Mouse (Mus musculus) c-Kit-positive CD71-positive TER-119-negative erythroid progenitor cells, embryonic 14.5 days (primary cell): ENCODE data around the gene Olfr739.

Experiments
- DNase-seq: peaks from one replicate; pipeline ENCODE4 v3.0.0-alpha.2; 2013; ENCODE audit warnings: low read depth

Gene Olfr739

GRCm38 (mm10) chr14:50418326-50418725 lies at the start of gene Olfr739:
Gene Olfr739 (plus strand): TSS chr14:50418626.
- no peak for DNase-seq

DNA sequence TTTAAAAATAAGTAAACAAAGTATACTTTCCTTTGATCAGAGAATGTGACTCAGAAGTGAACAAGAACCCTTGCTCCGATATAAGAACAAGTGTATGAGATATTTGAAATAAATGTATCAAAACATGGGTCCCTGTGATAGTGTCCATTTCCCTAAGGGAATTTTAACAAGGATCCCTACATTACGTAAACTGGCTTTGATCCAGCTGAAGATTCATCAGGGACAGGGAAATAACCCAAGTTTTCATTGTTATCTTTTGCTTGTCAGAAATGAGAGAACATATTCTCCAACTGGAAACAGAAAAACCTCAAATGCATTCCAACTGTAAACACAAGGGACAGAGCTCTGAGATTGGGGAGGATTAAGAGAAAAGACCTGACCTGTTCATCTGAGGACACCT lies 37.6 kb upstream of the Olfr739 start, which contains the start of gene Olfr736:
Olfr736 (plus strand) TSS at position 301 of the 400 bp plus-strand sequence.
- DNase-seq = no peak

DNA sequence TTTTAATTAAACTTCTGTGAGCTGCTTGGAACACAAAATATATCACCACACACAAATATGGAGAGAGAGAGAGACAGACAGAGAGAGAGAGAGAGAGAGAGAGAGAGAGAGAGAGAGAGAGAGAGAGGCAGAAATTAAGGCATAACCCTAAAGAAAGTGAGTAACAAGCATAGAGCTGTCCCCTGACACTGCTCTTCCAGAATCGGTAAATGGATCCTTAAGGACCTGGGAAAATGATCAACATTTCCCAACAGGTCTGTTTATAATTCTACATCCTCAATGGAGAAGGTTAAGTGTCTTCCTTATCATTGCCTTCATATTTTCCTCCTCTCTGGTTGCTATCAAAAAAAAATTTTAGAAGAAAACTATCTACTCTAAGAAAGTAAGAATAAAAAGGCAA lies 11.2 kb upstream of the Olfr739 start, which contains the start of gene Olfr738:
Olfr738 (plus strand) TSS at position 301 of the 400 bp plus-strand sequence.
- no peak for DNase-seq

GRCm38 (mm10) chr14:50445245-50445644 lies 26.8 kb downstream of the Olfr739 start, which contains the start of gene Olfr740:
Gene Olfr740 (plus strand): TSS chr14:50445545.
- no peak for DNase-seq

GRCm38 (mm10) chr14:50472438-50472837 lies 54.0 kb downstream of the Olfr739 start, which contains the start of gene Olfr741:
Gene Olfr741 (plus strand): TSS chr14:50472738.
- no peak for DNase-seq
